9 mouse cellular contexts compared by ENCODE assay signal in the genomic region with DNA sequence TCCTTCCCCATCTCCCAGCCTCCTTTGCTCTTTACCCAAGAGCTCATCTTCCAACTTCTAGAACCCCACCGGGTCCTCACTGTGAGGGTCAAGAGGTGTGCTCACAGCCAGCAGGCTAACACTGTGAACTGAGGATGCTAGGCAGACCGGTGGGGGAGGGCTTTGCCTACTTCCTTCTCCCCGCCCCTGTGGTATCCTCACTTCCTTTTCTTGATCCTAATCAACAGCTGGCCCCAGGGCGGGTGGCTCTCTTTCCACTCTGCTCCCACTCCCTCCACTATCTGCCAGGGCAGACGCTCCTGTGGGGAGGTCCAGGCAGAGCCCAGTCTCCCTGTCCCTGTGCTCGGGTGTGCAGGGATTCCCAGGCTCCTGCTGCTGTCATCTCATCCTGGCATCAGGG. TPM values are rescaled to one million over a fixed set of nuclear protein-coding genes. Genes with fewer than 3 reads are reported as not detected.
DNase-seq lines count a peak whose midpoint lies in the region; ATAC-seq and TF ChIP-seq lines count a peak whose summit lies in the region.
"Had no signal": no experiment of that assay in that cellular context is flagged by ENCODE, and none has a peak within 500 bp of the region (broad histone marks: within the 10 kb centered on the region; RNA-seq: fewer than 3 reads in every experiment).

No protein-coding gene starts in this region.

- no peak overlapping the region for H3K9ac ChIP-seq in stomach, embryonic 14.5 days (replicated peaks; ENCODE audit: low read depth, low read length)
- no peak overlapping the region for H3K9ac ChIP-seq in stomach, postnatal 0 days (ENCODE audit: low read length)
- no peak overlapping the region for H3K9ac ChIP-seq in intestine, embryonic 15.5 days

- 0 out of 2 replicates have a peak overlapping the region, but pooled peaks have one; percentile 15 for H3K27ac ChIP-seq in stomach, embryonic 14.5 days (ENCODE audit: low read length)
- no peak overlapping the region for H3K27ac ChIP-seq in stomach, postnatal 0 days (replicated peaks)
- 0 out of 2 replicates have a peak overlapping the region, but pooled peaks have one; percentile 36 for H3K27ac ChIP-seq in intestine, embryonic 15.5 days
- H3K27ac ChIP-seq in macrophage, result peak overlapping the region; percentile 97

- TF ChIP-seq CTCF in stomach, postnatal 0 days (IDR thresholded peaks at IDR 0.05; ENCODE audit: low read depth), result no peak

- no peak for DNase-seq in stomach, postnatal 0 days (ENCODE audit: low spot score)
- DNase-seq in cerebellum, adult 8-10 months, result no peak
- no peak for DNase-seq in layer of hippocampus, adult 8-10 months (ENCODE audit: low spot score in 2 of 2)
- no peak for DNase-seq in right cerebral cortex, postnatal 14 days
- DNase-seq in layer of hippocampus, postnatal 36 days, result no peak

- H3K9me3 ChIP-seq in stomach, embryonic 14.5 days (ENCODE audit: control insufficient read depth, low read depth, low read length), result no peaks in the 10 kb centered on the region
- H3K9me3 ChIP-seq in stomach, postnatal 0 days (ENCODE audit: control insufficient read depth, low read length), result no peaks in the 10 kb centered on the region
- H3K9me3 ChIP-seq in intestine, embryonic 15.5 days, result no peaks in the 10 kb centered on the region

- H3K4me2 ChIP-seq in stomach, embryonic 14.5 days (replicated peaks; ENCODE audit: low read depth, low read length), result no peak overlapping the region
- no peak overlapping the region for H3K4me2 ChIP-seq in stomach, postnatal 0 days (replicated peaks; ENCODE audit: low read depth)
- H3K4me2 ChIP-seq in intestine, embryonic 15.5 days (replicated peaks), result no peak overlapping the region

- H3K4me3 ChIP-seq in stomach, embryonic 14.5 days (ENCODE audit: low read depth, low read length), result no peak overlapping the region
- no peak overlapping the region for H3K4me3 ChIP-seq in stomach, postnatal 0 days (ENCODE audit: low read depth, low read length)
- no peak overlapping the region for H3K4me3 ChIP-seq in intestine, embryonic 15.5 days (replicated peaks)
- H3K4me3 ChIP-seq in macrophage (ENCODE audit: inconsistent target), result no peak overlapping the region; the same call in 1 of the 2 replicates

- 25% methylated on average over 6 of the region's 6 CpGs for WGBS in stomach, embryonic 14.5 days
- WGBS in stomach, postnatal 0 days, result 20% methylated on average over 6 of the region's 6 CpGs
- 26% methylated on average over 6 of the region's 6 CpGs for WGBS in intestine, embryonic 15.5 days
- 4% methylated on average over 6 of the region's 6 CpGs for WGBS in macrophage (ENCODE audit: missing documents)

- H3K79me2 ChIP-seq in macrophage (ENCODE audit: inconsistent target), result peaks cover 27% of the 10 kb centered on the region

- TF ChIP-seq EP300 in stomach, postnatal 0 days (optimal IDR thresholded peaks at IDR 0.05), result no peak

- no peaks in the 10 kb centered on the region for H3K27me3 ChIP-seq in stomach, embryonic 14.5 days (ENCODE audit: control insufficient read depth, insufficient read depth, low read length)
- no peaks in the 10 kb centered on the region for H3K27me3 ChIP-seq in stomach, postnatal 0 days (ENCODE audit: control insufficient read depth, insufficient read depth, low read length)
- peaks cover 9% of the 10 kb centered on the region; the same call in 1 of the 2 replicates for H3K27me3 ChIP-seq in intestine, embryonic 15.5 days (replicated peaks)

- H3K4me1 ChIP-seq in stomach, embryonic 14.5 days (ENCODE audit: control insufficient read depth, insufficient read depth, low read length), result peaks cover 9% of the 10 kb centered on the region; the same call in 1 of the 2 replicates
- 0 out of 2 replicates have a peak, but pooled peaks cover 2% of the 10 kb centered on the region for H3K4me1 ChIP-seq in stomach, postnatal 0 days (replicated peaks; ENCODE audit: control insufficient read depth, insufficient read depth)
- H3K4me1 ChIP-seq in intestine, embryonic 15.5 days (replicated peaks), result 0 out of 2 replicates have a peak, but pooled peaks cover 23% of the 10 kb centered on the region

- H3K36me3 ChIP-seq in stomach, embryonic 14.5 days (ENCODE audit: control insufficient read depth, insufficient read depth, low read length), result no peaks in the 10 kb centered on the region
- H3K36me3 ChIP-seq in stomach, postnatal 0 days (ENCODE audit: control insufficient read depth, insufficient read depth, low read length), result no peaks in the 10 kb centered on the region
- H3K36me3 ChIP-seq in intestine, embryonic 15.5 days, result no peaks in the 10 kb centered on the region
- no peaks in the 10 kb centered on the region for H3K36me3 ChIP-seq in macrophage (ENCODE audit: inconsistent target)

- no peak for ATAC-seq in stomach, embryonic 14.5 days (ENCODE audit: insufficient number of reproducible peaks, insufficient read depth, low FRiP score, low read depth)
- no peak for ATAC-seq in stomach, postnatal 0 days (ENCODE audit: low FRiP score, low TSS enrichment)
- ATAC-seq in intestine, embryonic 15.5 days, result no peak

RNA-seq across cellular contexts. Expression of a gene that starts 1.5 kb away (rescaled TPM):
- 1.1 and 1.2 TPM in 2 replicates for polyA plus RNA-seq in stomach, embryonic 14.5 days (2014; fragmentation: Nextera tagmentation; extraction: Ambion mirVana)
- polyA plus RNA-seq in stomach, postnatal 0 days (2015; fragmentation: Nextera tagmentation; extraction: Ambion mirVana), result 0.32 and 0.46 TPM in 2 replicates
- 2.0 TPM in 2 replicates for polyA plus RNA-seq in intestine, embryonic 15.5 days (2015; fragmentation: Nextera tagmentation; extraction: Ambion mirVana)
- total RNA-seq in macrophage (2018; cell fraction: chromatin; rRNA removed), result 10 to 100 TPM in 21 of 26 experiments, 1 to 10 TPM in 5; 4.0 to 47.8 (median 24.6) TPM
- total RNA-seq in macrophage (2018; cell fraction: cytosol; rRNA removed), result 10 to 100 TPM in 25 of 26 experiments, 1 to 10 TPM in 1; 8.1 to 42.2 (median 27.2) TPM
- total RNA-seq in macrophage (2018; cell fraction: nucleus; rRNA removed), result 10 to 100 TPM in 20 of 26 experiments, 1 to 10 TPM in 6; 4.6 to 57.7 (median 19.2) TPM
- polyA plus RNA-seq in macrophage (2018), result 25.1 to 57.9 TPM (median 26.9 TPM) in 3 replicates
- total RNA-seq in layer of hippocampus, adult 8-10 months (2022), result under 1 TPM in 2 of 4 experiments, not detected in 2; 0.16 to 0.34 TPM
- not detected for total RNA-seq in layer of hippocampus, postnatal 36 days (2021)

RNA-seq across cellular contexts. Expression of a gene that starts 15.6 kb away (rescaled TPM):
- 55.5 and 57.4 TPM in 2 replicates for polyA plus RNA-seq in stomach, embryonic 14.5 days (2014; fragmentation: Nextera tagmentation; extraction: Ambion mirVana)
- polyA plus RNA-seq in stomach, postnatal 0 days (2015; fragmentation: Nextera tagmentation; extraction: Ambion mirVana), result 42.2 and 43.9 TPM in 2 replicates
- 60.6 TPM in 2 replicates for polyA plus RNA-seq in intestine, embryonic 15.5 days (2015; fragmentation: Nextera tagmentation; extraction: Ambion mirVana)
- total RNA-seq in macrophage (2018; cell fraction: chromatin; rRNA removed), result 100 to 1,000 TPM; 289 to 598 (median 388) TPM
- total RNA-seq in macrophage (2018; cell fraction: cytosol; rRNA removed), result 100 to 1,000 TPM; 209 to 299 (median 243) TPM
- 100 to 1,000 TPM; 250 to 405 (median 299) TPM for total RNA-seq in macrophage (2018; cell fraction: nucleus; rRNA removed)
- polyA plus RNA-seq in macrophage (2018), result 169 to 332 TPM (median 211 TPM) in 3 replicates
- total RNA-seq in layer of hippocampus, adult 8-10 months (2022), result 100 to 1,000 TPM; 251 to 262 (median 254) TPM
- 100 to 1,000 TPM; 251 to 253 TPM for total RNA-seq in layer of hippocampus, postnatal 36 days (2021)

RNA-seq across cellular contexts. Expression of a gene that starts 26.0 kb away (rescaled TPM):
- 1.5 and 1.8 TPM in 2 replicates for polyA plus RNA-seq in stomach, embryonic 14.5 days (2014; fragmentation: Nextera tagmentation; extraction: Ambion mirVana)
- 0.35 and 1.0 TPM in 2 replicates for polyA plus RNA-seq in stomach, postnatal 0 days (2015; fragmentation: Nextera tagmentation; extraction: Ambion mirVana)
- polyA plus RNA-seq in intestine, embryonic 15.5 days (2015; fragmentation: Nextera tagmentation; extraction: Ambion mirVana), result 0.45 and 0.49 TPM in 2 replicates
- not detected for total RNA-seq in macrophage (2018; cell fraction: chromatin; rRNA removed)
- total RNA-seq in macrophage (2018; cell fraction: cytosol; rRNA removed), result not detected
- total RNA-seq in macrophage (2018; cell fraction: nucleus; rRNA removed), result not detected
- polyA plus RNA-seq in macrophage (2018), result not detected in 3 replicates
- total RNA-seq in layer of hippocampus, adult 8-10 months (2022), result 1 to 10 TPM; 1.4 to 2.2 (median 1.9) TPM
- total RNA-seq in layer of hippocampus, postnatal 36 days (2021), result 1 to 10 TPM; 1.7 to 1.8 TPM

RNA-seq across cellular contexts. Expression of a gene that starts 36.4 kb away (rescaled TPM):
- polyA plus RNA-seq in stomach, embryonic 14.5 days (2014; fragmentation: Nextera tagmentation; extraction: Ambion mirVana), result 0.69 and 0.71 TPM in 2 replicates
- 3.1 and 3.4 TPM in 2 replicates for polyA plus RNA-seq in stomach, postnatal 0 days (2015; fragmentation: Nextera tagmentation; extraction: Ambion mirVana)
- polyA plus RNA-seq in intestine, embryonic 15.5 days (2015; fragmentation: Nextera tagmentation; extraction: Ambion mirVana), result 0.47 and 0.73 TPM in 2 replicates
- total RNA-seq in macrophage (2018; cell fraction: chromatin; rRNA removed), result not detected
- total RNA-seq in macrophage (2018; cell fraction: cytosol; rRNA removed), result not detected
- total RNA-seq in macrophage (2018; cell fraction: nucleus; rRNA removed), result not detected
- polyA plus RNA-seq in macrophage (2018), result not detected in 3 replicates
- total RNA-seq in layer of hippocampus, adult 8-10 months (2022), result 100 to 1,000 TPM; 184 to 257 (median 204) TPM
- 100 to 1,000 TPM; 188 to 199 TPM for total RNA-seq in layer of hippocampus, postnatal 36 days (2021)
- polyA plus RNA-seq: embryonic facial prominence, embryonic 11.5 days had no signal
